Mouse (Mus musculus): ENCODE results near the gene Dmap1.

- no peak for TF ChIP-seq POLR2A (IDR thresholded peaks at IDR 0.05; ENCODE audit: insufficient read depth, low read depth, low read length)
- TF ChIP-seq CTCF (IDR thresholded peaks at IDR 0.05; ENCODE audit: insufficient read depth, low read depth, low read length), result no peak
These were observed at the start of gene Dmap1 for GRCm38 (mm10) chr4:117681931-117682461.

Data from olfactory bulb, adult 2 months (tissue).